Mouse (Mus musculus): ENCODE measurements around the gene Tceanc2. TPM values are rescaled to one million over a fixed set of nuclear protein-coding genes. Genes with fewer than 3 reads are reported as not detected.

The Tceanc2 gene
- total and polyA plus RNA-seq, 3 experiments = 15.1 to 65.8 (median 17.6) TPM

DNA sequence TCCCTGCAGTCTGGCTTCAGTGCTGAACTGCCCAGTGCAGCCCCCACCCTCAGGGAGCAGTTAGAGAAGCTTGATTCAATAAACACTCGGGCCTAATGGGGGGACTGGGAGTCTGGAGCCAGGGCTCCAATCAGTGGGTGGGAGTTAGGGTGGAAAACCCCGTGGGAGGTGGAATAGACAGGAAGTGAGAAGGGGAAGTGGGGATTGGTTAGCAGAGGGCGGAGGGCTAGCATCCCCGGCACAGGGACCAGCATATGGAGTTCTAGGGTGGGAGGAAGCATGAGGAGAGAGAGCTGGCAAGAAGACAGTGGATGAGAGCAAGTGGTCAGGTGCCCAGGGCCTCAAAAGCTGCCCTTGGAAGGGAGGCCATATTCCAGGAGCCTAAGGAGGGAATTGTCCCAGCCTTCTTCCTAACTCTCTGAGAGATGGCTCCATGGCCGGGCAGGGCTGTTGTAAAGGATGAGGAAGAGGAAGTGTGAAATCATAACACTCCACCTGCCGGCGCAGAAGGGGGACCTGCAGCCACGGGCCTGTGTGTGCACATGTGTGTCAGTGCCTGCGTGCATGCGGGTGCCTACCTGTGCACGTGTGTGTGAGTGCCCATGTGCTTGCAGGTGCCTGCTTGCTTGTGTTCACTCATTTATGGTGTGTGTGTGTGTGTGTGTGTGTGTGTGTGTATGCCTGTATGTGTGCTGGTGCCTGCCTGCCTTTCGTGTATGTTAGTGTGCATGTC is 34.5 kb upstream of the Tceanc2 start:
- peaks cover 78% of the 10 kb centered on the region for H3K4me1 ChIP-seq (ENCODE audit: insufficient read depth, low read depth, low read length)
- DNase-seq (ENCODE audit: low spot score) (no peak), ATAC-seq (ENCODE audit: extremely low read depth, insufficient number of reproducible peaks, low FRiP score, poor library complexity, severe bottlenecking) (no peak)
- peaks cover 5% of the 10 kb centered on the region; the same call in 1 of the 2 replicates for H3K27me3 ChIP-seq (ENCODE audit: insufficient read depth, low read length)
- H3K4me3 ChIP-seq (ENCODE audit: low read depth, low read length) = no peak overlapping the region
- peaks cover 21% of the 10 kb centered on the region for H3K36me3 ChIP-seq (replicated peaks)
- H3K9me3 ChIP-seq (replicated peaks) = no peaks in the 10 kb centered on the region
- no peak for TF ChIP-seq GATA2 (IDR thresholded peaks at IDR 0.05; ENCODE audit: borderline replicate concordance, low read depth, low read length)
- no peak for TF ChIP-seq CTCF (IDR thresholded peaks at IDR 0.05; ENCODE audit: low read depth, low read length)

DNA sequence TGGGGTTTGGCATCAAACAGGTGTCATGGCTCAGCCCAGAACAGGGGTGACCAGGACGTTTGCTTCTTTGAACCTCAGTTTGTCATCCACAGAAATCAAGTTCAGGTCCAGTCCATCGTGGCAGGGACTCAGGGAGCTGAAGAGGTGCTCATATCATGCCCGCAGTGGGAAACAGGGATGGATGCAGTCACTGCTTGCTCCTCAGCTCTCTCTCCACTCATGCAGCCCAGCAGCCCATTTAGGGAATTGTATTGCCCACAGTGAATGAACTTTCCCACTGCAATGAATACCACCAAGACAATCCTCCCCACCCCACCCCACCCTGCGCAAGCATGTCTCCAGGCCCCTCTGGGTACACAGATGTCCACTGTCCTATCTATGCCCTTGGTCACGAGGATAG is 33.0 kb upstream of the Tceanc2 start:
- DNase-seq (ENCODE audit: low spot score) (no peak), ATAC-seq (ENCODE audit: extremely low read depth, insufficient number of reproducible peaks, low FRiP score, poor library complexity, severe bottlenecking) (no peak)
- Histone ChIP-seq H3K4me1 (ENCODE audit: insufficient read depth, low read depth, low read length) (peaks cover 63% of the 10 kb centered on the region), H3K9me3 (replicated peaks) (no peaks in the 10 kb centered on the region), H3K27me3 (ENCODE audit: insufficient read depth, low read length) (peaks cover 5% of the 10 kb centered on the region; the same call in 1 of the 2 replicates), H3K36me3 (replicated peaks) (peaks cover 36% of the 10 kb centered on the region), H3K4me3 (ENCODE audit: low read depth, low read length) (no peak overlapping the region)
- TF ChIP-seq CTCF (IDR thresholded peaks at IDR 0.05; ENCODE audit: low read depth, low read length) (no peak), POLR2AphosphoS5 (IDR thresholded peaks at IDR 0.05; ENCODE audit: insufficient replicate concordance, low read depth, low read length) (no peak), GATA2 (IDR thresholded peaks at IDR 0.05; ENCODE audit: borderline replicate concordance, low read depth, low read length) (no peak), TAL1 (conservative IDR thresholded peaks at IDR 0.05; ENCODE audit: low read depth, low read length) (no peak), GATA1 (IDR thresholded peaks at IDR 0.05; ENCODE audit: borderline replicate concordance, low read length) (no peak)

DNA sequence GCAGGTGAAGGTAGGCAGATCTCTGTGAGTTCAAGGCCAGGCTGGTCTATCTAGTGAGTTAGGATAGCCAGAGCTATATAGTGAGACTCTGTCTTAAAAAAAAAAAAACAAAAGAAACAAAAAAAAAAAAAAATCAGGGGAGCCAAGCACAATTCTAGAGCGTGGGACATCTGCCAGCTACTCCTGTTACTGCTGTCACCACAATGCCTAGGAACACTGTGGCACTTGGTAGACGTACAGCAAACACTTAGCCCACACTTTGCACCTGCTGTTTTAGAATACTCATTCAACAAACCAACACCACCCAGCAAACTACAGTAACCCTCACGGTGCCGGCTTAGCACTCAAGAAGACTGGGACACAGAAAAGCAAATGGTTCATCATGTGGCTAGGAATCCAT is 32.5 kb upstream of the Tceanc2 start:
- Histone ChIP-seq H3K4me3 (ENCODE audit: low read depth, low read length) (no peak overlapping the region), H3K9me3 (replicated peaks) (no peaks in the 10 kb centered on the region), H3K36me3 (replicated peaks) (peaks cover 40% of the 10 kb centered on the region), H3K4me1 (ENCODE audit: insufficient read depth, low read depth, low read length) (peaks cover 58% of the 10 kb centered on the region), H3K27me3 (ENCODE audit: insufficient read depth, low read length) (peaks cover 5% of the 10 kb centered on the region; the same call in 1 of the 2 replicates)
- DNase-seq (ENCODE audit: low spot score) = no peak
- TF ChIP-seq TAL1 (conservative IDR thresholded peaks at IDR 0.05; ENCODE audit: low read depth, low read length) (no peak), GATA1 (IDR thresholded peaks at IDR 0.05; ENCODE audit: borderline replicate concordance, low read length) (no peak), POLR2AphosphoS5 (IDR thresholded peaks at IDR 0.05; ENCODE audit: insufficient replicate concordance, low read depth, low read length) (no peak), CTCF (IDR thresholded peaks at IDR 0.05; ENCODE audit: low read depth, low read length) (no peak)
- no peak for ATAC-seq (ENCODE audit: extremely low read depth, insufficient number of reproducible peaks, low FRiP score, poor library complexity, severe bottlenecking)

DNA sequence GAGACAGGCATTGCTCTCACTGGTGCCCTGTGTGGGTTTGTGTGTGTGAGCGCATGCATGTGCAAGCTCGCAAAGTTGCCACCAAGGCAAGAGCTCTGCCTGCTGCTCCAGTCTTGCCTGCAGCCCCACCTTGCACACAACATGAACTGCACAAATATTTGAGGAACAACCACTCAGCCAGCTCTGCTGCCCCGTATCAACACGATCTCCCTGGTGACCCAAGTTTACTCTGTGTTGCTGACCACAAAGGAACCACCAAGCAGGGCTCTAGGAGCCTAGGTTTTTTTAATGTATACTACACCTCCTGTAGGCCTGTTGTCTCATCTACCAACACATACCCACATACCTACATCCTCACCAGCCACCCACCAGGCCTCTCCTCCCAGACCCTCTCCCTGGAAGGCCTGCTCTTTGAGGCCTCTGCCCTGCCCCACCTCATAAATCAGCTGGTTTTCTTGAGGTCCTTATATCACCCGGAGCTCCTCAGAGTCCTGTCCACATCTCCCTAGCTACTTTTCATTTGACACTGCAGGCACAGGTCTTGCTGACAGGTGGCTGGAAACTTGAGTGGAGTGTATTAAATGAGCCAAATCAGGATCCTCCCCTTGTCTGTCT is 31.7 kb upstream of the Tceanc2 start:
- Histone ChIP-seq H3K27me3 (ENCODE audit: insufficient read depth, low read length) (peaks cover 5% of the 10 kb centered on the region; the same call in 1 of the 2 replicates), H3K36me3 (replicated peaks) (peaks cover 45% of the 10 kb centered on the region), H3K9me3 (replicated peaks) (no peaks in the 10 kb centered on the region), H3K4me1 (ENCODE audit: insufficient read depth, low read depth, low read length) (peaks cover 49% of the 10 kb centered on the region), H3K4me3 (ENCODE audit: low read depth, low read length) (peak overlapping the region; percentile 39; the same call in 1 of the 2 replicates)
- no peak for TF ChIP-seq TAL1 (conservative IDR thresholded peaks at IDR 0.05; ENCODE audit: low read depth, low read length)
- TF ChIP-seq GATA1 (IDR thresholded peaks at IDR 0.05; ENCODE audit: borderline replicate concordance, low read length) = no peak
- TF ChIP-seq GATA2 (IDR thresholded peaks at IDR 0.05; ENCODE audit: borderline replicate concordance, low read depth, low read length) = no peak
- TF ChIP-seq CTCF (IDR thresholded peaks at IDR 0.05; ENCODE audit: low read depth, low read length) = no peak
- no peak for TF ChIP-seq POLR2AphosphoS5 (IDR thresholded peaks at IDR 0.05; ENCODE audit: insufficient replicate concordance, low read depth, low read length)
- ATAC-seq (ENCODE audit: extremely low read depth, insufficient number of reproducible peaks, low FRiP score, poor library complexity, severe bottlenecking) = peak; percentile 60
- peak; percentile 37 for DNase-seq (ENCODE audit: low spot score)

DNA sequence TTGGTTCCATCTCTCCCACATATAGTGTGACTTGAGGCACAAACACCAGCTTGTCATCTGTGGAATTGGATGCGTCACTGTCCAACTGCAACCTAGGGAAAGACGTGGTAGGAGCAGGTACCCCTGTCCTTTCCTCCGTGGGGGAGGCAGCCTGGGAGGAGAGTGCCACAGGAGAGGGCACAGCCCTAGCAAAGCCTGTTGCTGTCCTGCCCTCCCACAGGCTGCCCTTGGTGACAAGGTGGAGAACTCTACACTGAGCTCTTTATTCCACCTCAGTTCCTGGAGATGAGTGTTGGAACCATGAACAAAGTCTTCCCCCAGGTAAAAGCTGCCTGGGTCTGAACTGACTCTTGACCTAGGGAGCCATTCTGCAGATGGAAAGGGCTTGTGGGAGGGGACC is 30.0 kb upstream of the Tceanc2 start, which contains the start of gene Ldlrad1:
TSS of gene Ldlrad1 (plus strand) at position 301 of the 400 bp plus-strand sequence.
- no peak for TF ChIP-seq TAL1 (conservative IDR thresholded peaks at IDR 0.05; ENCODE audit: low read depth, low read length)
- TF ChIP-seq POLR2AphosphoS5 (IDR thresholded peaks at IDR 0.05; ENCODE audit: insufficient replicate concordance, low read depth, low read length) = no peak
- TF ChIP-seq CTCF (IDR thresholded peaks at IDR 0.05; ENCODE audit: low read depth, low read length) = no peak
- no peak for TF ChIP-seq GATA1 (IDR thresholded peaks at IDR 0.05; ENCODE audit: borderline replicate concordance, low read length)
- no peak for TF ChIP-seq GATA2 (IDR thresholded peaks at IDR 0.05; ENCODE audit: borderline replicate concordance, low read depth, low read length)
- H3K4me3 ChIP-seq (ENCODE audit: low read depth, low read length) = no peak within 1 kb of the TSS
- no peaks in the 10 kb centered on the region for H3K9me3 ChIP-seq (replicated peaks)
- peaks cover 40% of the 10 kb centered on the region for H3K4me1 ChIP-seq (ENCODE audit: insufficient read depth, low read depth, low read length)
- H3K36me3 ChIP-seq (replicated peaks) = peaks cover 60% of the 10 kb centered on the region
- H3K27me3 ChIP-seq (ENCODE audit: insufficient read depth, low read length) = no peaks in the 10 kb centered on the region; the same call in 1 of the 2 replicates
- no peak for ATAC-seq (ENCODE audit: extremely low read depth, insufficient number of reproducible peaks, low FRiP score, poor library complexity, severe bottlenecking)
- no peak for DNase-seq (ENCODE audit: low spot score)

DNA sequence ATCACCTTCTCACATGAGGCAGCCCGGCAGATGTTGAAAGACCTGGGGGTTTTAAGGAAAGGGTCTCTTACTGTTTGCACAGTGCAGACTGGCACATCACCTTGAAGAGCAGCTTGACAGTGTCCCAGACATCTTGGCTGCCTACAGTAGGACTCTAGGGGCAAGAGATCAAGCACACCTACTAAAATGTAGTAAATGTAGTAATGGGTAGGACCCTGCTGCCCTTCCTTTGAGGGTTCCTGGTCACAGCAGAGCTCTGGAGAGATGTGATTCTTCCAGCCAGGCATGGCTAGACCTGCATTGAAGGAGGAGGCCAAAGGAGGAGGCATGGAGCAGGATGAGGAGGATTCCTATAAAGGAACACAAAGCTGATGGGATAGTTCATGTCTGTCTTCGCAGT is 28.1 kb upstream of the Tceanc2 start:
- no peak for DNase-seq (ENCODE audit: low spot score)
- TF ChIP-seq CTCF (IDR thresholded peaks at IDR 0.05; ENCODE audit: low read depth, low read length) (no peak), GATA1 (IDR thresholded peaks at IDR 0.05; ENCODE audit: borderline replicate concordance, low read length) (no peak), TAL1 (conservative IDR thresholded peaks at IDR 0.05; ENCODE audit: low read depth, low read length) (no peak)
- no peaks in the 10 kb centered on the region for H3K27me3 ChIP-seq (ENCODE audit: insufficient read depth, low read length)
- H3K4me3 ChIP-seq (ENCODE audit: low read depth, low read length) = no peak overlapping the region
- no peak for ATAC-seq (ENCODE audit: extremely low read depth, insufficient number of reproducible peaks, low FRiP score, poor library complexity, severe bottlenecking)
- peaks cover 41% of the 10 kb centered on the region for H3K4me1 ChIP-seq (ENCODE audit: insufficient read depth, low read depth, low read length)
- peaks cover 79% of the 10 kb centered on the region for H3K36me3 ChIP-seq (replicated peaks)
- H3K9me3 ChIP-seq (replicated peaks) = no peaks in the 10 kb centered on the region

Measured in G1E (cell line).